In genomic region chr2:113823909-113824308, GRCm38 (mm10) we compare ENCODE assay signal across 8 mouse cellular contexts. TPM values are rescaled to one million over a fixed set of nuclear protein-coding genes. Genes with fewer than 3 reads are reported as not detected.
DNase-seq lines count a peak whose midpoint lies in the region; ATAC-seq and TF ChIP-seq lines count a peak whose summit lies in the region.

No protein-coding gene starts in this region.

- no peak overlapping the region for H3K4me3 ChIP-seq in kidney, embryonic 15.5 days (replicated peaks)
- H3K4me3 ChIP-seq in CH12.LX (replicated peaks in 1 of 3; ENCODE audit: low read depth in 2 of 3, low read length in 2 of 3, poor library complexity in 1 of 3), result no peak overlapping the region

- no peaks in the 10 kb centered on the region for H3K36me3 ChIP-seq in kidney, embryonic 15.5 days
- peaks cover 4 to 69% of the 10 kb centered on the region in 2 experiments for H3K36me3 ChIP-seq in CH12.LX (replicated peaks in 1 of 2; ENCODE audit: control insufficient read depth in 1 of 2, insufficient read depth in 1 of 2, low read length in 1 of 2)

- no peak for TF ChIP-seq EP300 in CH12.LX (IDR thresholded peaks at IDR 0.05; ENCODE audit: low read length)

- H3K4me1 ChIP-seq in kidney, embryonic 15.5 days, result peaks cover 14% of the 10 kb centered on the region
- H3K4me1 ChIP-seq in CH12.LX (ENCODE audit: control insufficient read depth in 1 of 2, insufficient read depth in 2 of 2), result peaks cover 0 to 12% of the 10 kb centered on the region in 2 experiments; a peak in 2 of 4 replicates

- peak; percentile 42 for DNase-seq in kidney, postnatal 14 days
- DNase-seq in CH12.LX (ENCODE audit: extremely low read depth) (peak; percentile 55), ZHBTc4 (ENCODE audit: low read depth, low spot score) (peak; percentile 76)
- DNase-seq in layer of hippocampus, postnatal 36 days, result no peak
- no peak for DNase-seq in kidney, adult 18-20 months

- no peaks in the 10 kb centered on the region for H3K27me3 ChIP-seq in kidney, embryonic 15.5 days
- no peaks in the 10 kb centered on the region for H3K27me3 ChIP-seq in CH12.LX (replicated peaks)

- in situ Hi-C loops in CH12.LX (cut with MboI; ENCODE audit: low pct_ligation_motif_present, low pct_unique_long_range_greater_than_20kb, low sequenced_read_pairs), result loop anchor here (25.0 kb wide), 1 partner anchor 337 kb away; no protein-coding TSS in a partner anchor

- no peaks in the 10 kb centered on the region for H3K79me2 ChIP-seq in CH12.LX (replicated peaks; ENCODE audit: control insufficient read depth, extremely low read depth, insufficient read depth, poor library complexity, severe bottlenecking)

- H3K27ac ChIP-seq in kidney, embryonic 15.5 days, result no peak overlapping the region
- H3K27ac ChIP-seq in CH12.LX (ENCODE audit: insufficient read depth, low read depth), result no peak overlapping the region

- dilution Hi-C loops in CH12.LX (cut with MboI; ENCODE audit: extremely low pct_ligation_motif_present, extremely low pct_unique_long_range_greater_than_20kb, low sequenced_read_pairs), result no loop called here

- no peak overlapping the region for H3K4me2 ChIP-seq in kidney, embryonic 15.5 days
- no peak overlapping the region for H3K4me2 ChIP-seq in CH12.LX (ENCODE audit: insufficient read depth, low read depth, poor library complexity, severe bottlenecking)

- no peaks in the 10 kb centered on the region for H3K9me3 ChIP-seq in kidney, embryonic 15.5 days (replicated peaks)
- H3K9me3 ChIP-seq in CH12.LX (replicated peaks; ENCODE audit: low read length), result no peaks in the 10 kb centered on the region

- no peak overlapping the region for H3K9ac ChIP-seq in kidney, embryonic 15.5 days
- no peak overlapping the region for H3K9ac ChIP-seq in CH12.LX (ENCODE audit: insufficient read depth, low read depth)

- peak; percentile 76 to 82; a peak in 3 of 4 replicates for TF ChIP-seq CTCF in CH12.LX (conservative IDR thresholded peaks at IDR 0.05 in 1 of 2, IDR thresholded peaks at IDR 0.05 in 1 of 2; ENCODE audit: low read depth in 2 of 2, low read length in 2 of 2)

- peak; percentile 64 for TF ChIP-seq RAD21 in CH12.LX (IDR thresholded peaks at IDR 0.05; ENCODE audit: low read depth, low read length)

- WGBS in kidney, embryonic 15.5 days, result 2% methylated on average over 2 of the region's 2 CpGs

- ATAC-seq in kidney, embryonic 15.5 days (replicated peaks; ENCODE audit: low FRiP score), result no peak
- ATAC-seq in granulocyte monocyte progenitor cell, adult 5-6 weeks (replicated peaks; ENCODE audit: poor library complexity, severe bottlenecking), result peak; percentile 73
- ATAC-seq in neutrophil, adult 5-6 weeks (ENCODE audit: extremely low read depth, insufficient number of reproducible peaks, low FRiP score, poor library complexity, severe bottlenecking), result peak; percentile 71

- TF ChIP-seq POLR2A in CH12.LX (IDR thresholded peaks at IDR 0.05; ENCODE audit: low read depth, low read length), result no peak

TF ChIP-seq in CH12.LX, 34 proteins besides CTCF, POLR2A, EP300 and RAD21:
- TF ChIP-seq MEF2A (IDR thresholded peaks at IDR 0.05; ENCODE audit: borderline replicate concordance, low read depth, low read length) (no peak), MYC (IDR thresholded peaks at IDR 0.05; ENCODE audit: low read depth, low read length) (no peak), SMC3 (IDR thresholded peaks at IDR 0.05; ENCODE audit: low read depth, low read length) (peak; percentile 46), USF1 (IDR thresholded peaks at IDR 0.05; ENCODE audit: low read depth, low read length) (no peak), MAX (IDR thresholded peaks at IDR 0.05; ENCODE audit: low read length) (no peak)

RNA-seq across cellular contexts. Expression of gene Scg5, which starts 5.0 kb away (rescaled TPM):
- polyA plus RNA-seq in kidney, embryonic 15.5 days (2015; fragmentation: Nextera tagmentation; extraction: Ambion mirVana), result 5.2 and 8.6 TPM in 2 replicates
- total RNA-seq in CH12.LX (2012; rRNA removed), result 0.25 TPM in 1 of 2 replicates, not detected in the other
- total RNA-seq in CH12.LX (2014; rRNA removed), result not detected in 2 replicates
- not detected in 2 replicates for polyA plus RNA-seq in CH12.LX (2012; ENCODE audit: insufficient read length, low read depth)
- total RNA-seq in granulocyte monocyte progenitor cell, adult 5-6 weeks (2014; fragmentation: Nextera tagmentation), result 2.8 TPM in 1 of 2 replicates, not detected in the other
- total RNA-seq in granulocyte monocyte progenitor cell, adult 5-6 weeks (2017), result 0.52 TPM in 1 of 2 replicates, not detected in the other
- 1.5 and 5.0 TPM in 2 replicates for total RNA-seq in neutrophil, adult 5-6 weeks (2017)
- total RNA-seq in layer of hippocampus, postnatal 36 days (2021), result 100 to 1,000 TPM; 356 to 425 TPM

RNA-seq across cellular contexts. Expression of gene Arhgap11a, which starts 24.6 kb away (rescaled TPM):
- 29.0 and 29.9 TPM in 2 replicates for polyA plus RNA-seq in kidney, embryonic 15.5 days (2015; fragmentation: Nextera tagmentation; extraction: Ambion mirVana)
- total RNA-seq in CH12.LX (2012; rRNA removed), result 22.3 and 22.5 TPM in 2 replicates
- 21.6 and 22.4 TPM in 2 replicates for total RNA-seq in CH12.LX (2014; rRNA removed)
- 68.9 and 74.0 TPM in 2 replicates for polyA plus RNA-seq in CH12.LX (2012; ENCODE audit: insufficient read length, low read depth)
- 38.8 and 47.1 TPM in 2 replicates for total RNA-seq in granulocyte monocyte progenitor cell, adult 5-6 weeks (2014; fragmentation: Nextera tagmentation)
- 43.6 and 46.7 TPM in 2 replicates for total RNA-seq in granulocyte monocyte progenitor cell, adult 5-6 weeks (2017)
- total RNA-seq in neutrophil, adult 5-6 weeks (2017), result 21.0 and 21.6 TPM in 2 replicates
- total RNA-seq in layer of hippocampus, postnatal 36 days (2021), result 1 to 10 TPM; 2.1 to 2.8 TPM

Comparison
In these comparisons a context has a peak if more than half of its experiments do, and no peak if none do; other contexts are left out.
1. DNase-seq: peak in kidney, postnatal 14 days (single experiment), CH12.LX (single experiment) and ZHBTc4 (single experiment); none in layer of hippocampus, postnatal 36 days (0 of 2) and kidney, adult 18-20 months (single experiment).
2. RNA of gene Scg5, which starts 5.0 kb away (total RNA-seq): 356 to 425 TPM in layer of hippocampus, postnatal 36 days; 1.5 to 5.0 TPM in neutrophil, adult 5-6 weeks, 0.25 TPM in CH12.LX and 0.52 to 2.8 TPM in granulocyte monocyte progenitor cell, adult 5-6 weeks; every median in the first group is over 10 times any median in the second.